Mouse (Mus musculus) monocyte, adult 5-6 weeks (primary cell): ENCODE measurements around the gene Znrf2. TPM values are rescaled to one million over a fixed set of nuclear protein-coding genes. Genes with fewer than 3 reads are reported as not detected.
A peak's percentile ranks its signal among the peaks of the same experiment; 100 is the strongest.

ENCODE experiments used
- ATAC-seq: fragments of 153-309, 156-312 bp; replicated peaks from 2 replicates; pipeline ENCODE4 v1.8.0; 2017; ENCODE audit warnings: mild to moderate bottlenecking; ENCODE audit not compliant: low TSS enrichment, insufficient number of reproducible peaks, severe bottlenecking, poor library complexity, low FRiP score
- total RNA-seq: library from RNA; stranded (forward); fragments of 200-1000, 200-491, 200-594 nt; gene quantifications from 3 replicates; pipeline ENCODE4 v1.2.3, GENCODE M21; 2017

The Znrf2 gene
- total RNA-seq, 1 experiment from 2014 or later, result 73.5 TPM

- ATAC-seq, result no peak
Observed at GRCm38 (mm10) chr6:54934930-54935329, 118.2 kb downstream of the Znrf2 start.

DNA sequence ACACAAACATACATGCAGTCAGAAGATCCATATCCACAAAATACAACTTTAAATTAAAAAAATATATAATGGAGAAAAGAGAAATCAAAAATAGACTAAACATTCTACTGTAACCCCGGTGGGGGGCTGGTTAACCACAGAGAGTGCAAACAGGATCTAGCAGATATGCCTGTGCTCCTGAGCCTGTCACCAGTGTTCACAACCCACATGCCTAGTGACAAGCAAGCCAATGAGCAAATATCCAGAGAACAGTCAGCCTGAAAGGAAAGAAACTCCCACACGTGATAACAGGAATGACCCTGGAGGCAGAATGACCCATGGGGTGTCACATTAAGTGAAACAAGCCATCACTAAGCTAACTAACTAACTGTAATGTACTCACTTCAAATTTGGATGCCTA lies 119.8 kb downstream of the Znrf2 start:
- no peak for ATAC-seq

GRCm38 (mm10) chr6:54939631-54940030 lies 122.9 kb downstream of the Znrf2 start:
- ATAC-seq, result peak; percentile 37; the same call in 1 of the 2 replicates

GRCm38 (mm10) chr6:54940126-54940525 lies 123.4 kb downstream of the Znrf2 start:
- ATAC-seq, result no peak

GRCm38 (mm10) chr6:54941149-54941548 lies 124.4 kb downstream of the Znrf2 start:
- ATAC-seq, result 0 out of 2 replicates have a peak, but pooled peaks have one; percentile 45

Other genes starting within 250 kb of the Znrf2 start
- gene Plekha8, start 221.8 kb upstream of the Znrf2 start, total RNA-seq, result 1.5 to 2.2 TPM (median 2.0 TPM) in 3 replicates
- 0.58 TPM in 1 of 3 replicates, not detected in the others for gene Fkbp14, start 219.6 kb upstream of the Znrf2 start, total RNA-seq
- 4.6 to 9.5 TPM (median 7.1 TPM) in 3 replicates for gene Mturn, start 135.3 kb upstream of the Znrf2 start, total RNA-seq
- 63.0 to 110 TPM (median 64.7 TPM) in 3 replicates for gene Nod1, start 155.7 kb downstream of the Znrf2 start, total RNA-seq
- gene Ggct, start 176.0 kb downstream of the Znrf2 start, total RNA-seq, result 65.5 to 105 TPM (median 85.7 TPM) in 3 replicates
- 71.9 to 93.7 TPM (median 86.8 TPM) in 3 replicates for gene Gars, start 221.1 kb downstream of the Znrf2 start, total RNA-seq